Mouse (Mus musculus) intestine, embryonic 15.5 days (tissue): ENCODE measurements around the gene Nemp1. TPM values are rescaled to one million over a fixed set of nuclear protein-coding genes. Genes with fewer than 3 reads are reported as not detected.

Experiments
- ATAC-seq: fragments of 200-750 bp; cut with Nextera tagmentation; 2 replicates; pipeline ENCODE4 v1.8.0; 2017; ENCODE audit warnings: moderate TSS enrichment, moderate library complexity
- H3K27ac ChIP-seq: fragments of 300-500 bp; sonication (generic); 2 replicates; pipeline ENCODE4 v1.5.1; 2015; ENCODE audit warnings: mild to moderate bottlenecking, inconsistent platforms
- H3K27me3 ChIP-seq: fragments of 300-500 bp; sonication (generic); replicated peaks from 2 replicates; pipeline ENCODE4 v1.6.1; 2015; ENCODE audit warnings: inconsistent platforms
- H3K36me3 ChIP-seq: fragments of 300-500 bp; sonication (generic); 2 replicates; pipeline ENCODE4 v1.6.1; 2015; ENCODE audit warnings: inconsistent platforms
- H3K4me1 ChIP-seq: fragments of 300-500 bp; sonication (generic); replicated peaks from 2 replicates; pipeline ENCODE4 v1.6.1; 2015; ENCODE audit warnings: inconsistent platforms
- H3K4me2 ChIP-seq: fragments of 300-500 bp; sonication (generic); replicated peaks from 2 replicates; pipeline ENCODE4 v1.6.1; 2015; ENCODE audit warnings: mild to moderate bottlenecking, inconsistent platforms
- H3K4me3 ChIP-seq: fragments of 300-500 bp; sonication (generic); replicated peaks from 2 replicates; pipeline ENCODE4 v1.5.1; 2015; ENCODE audit warnings: inconsistent platforms
- H3K9ac ChIP-seq: fragments of 300-500 bp; sonication (generic); 2 replicates; pipeline ENCODE4 v1.6.1; 2015; ENCODE audit warnings: inconsistent platforms
- H3K9me3 ChIP-seq: fragments of 300-500 bp; sonication (generic); 2 replicates; pipeline ENCODE4 v1.6.1; 2016; ENCODE audit warnings: inconsistent platforms
- WGBS: fragments of 180-500 bp; shearing (Covaris S2); methylation state at CpG from one replicate; pipeline ENCODE4 v1.1.7; 2015; 5-methylcytosine and 5-hydroxymethylcytosine counted together
- polyA plus RNA-seq: library from polyadenylated mRNA; unstranded; fragments of >200 nt; fragmentation: Nextera tagmentation; extraction: Ambion mirVana; gene quantifications from 2 replicates; pipeline ENCODE4 v1.2.1, GENCODE M21; 2015

Nemp1 gene
- polyA plus RNA-seq, 1 experiment from 2014 or later = 6.9 TPM

- Histone ChIP-seq H3K4me1 (0 out of 2 replicates have a peak, but pooled peaks cover 5% of the 10 kb centered on the region), H3K4me2 (no peak overlapping the region), H3K36me3 (peaks cover 13% of the 10 kb centered on the region), H3K27me3 (no peaks in the 10 kb centered on the region), H3K27ac (no peak overlapping the region), H3K9ac (no peak overlapping the region), H3K4me3 (no peak overlapping the region), H3K9me3 (no peaks in the 10 kb centered on the region)
- ATAC-seq = no peak
- 44% methylated on average over 2 of the region's 2 CpGs for WGBS
These were observed 70.9 kb downstream of the Nemp1 start for GRCm38 (mm10) chr10:127737552-127737951.

- Histone ChIP-seq H3K9me3 (no peaks in the 10 kb centered on the region), H3K27ac (peak overlapping the region; percentile 85), H3K9ac (no peak overlapping the region), H3K4me1 (0 out of 2 replicates have a peak, but pooled peaks cover 5% of the 10 kb centered on the region), H3K4me2 (peak overlapping the region; percentile 70), H3K4me3 (no peak overlapping the region), H3K36me3 (peaks cover 20% of the 10 kb centered on the region), H3K27me3 (no peaks in the 10 kb centered on the region)
- ATAC-seq = peak; percentile 75
- 32% methylated on average over 13 of the region's 13 CpGs for WGBS
These were observed 71.6 kb downstream of the Nemp1 start for GRCm38 (mm10) chr10:127738151-127738882.

- H3K9ac ChIP-seq = peak within 1 kb of the TSS; percentile 97
- under 1% methylated on average over 40 of the region's 61 CpGs for WGBS
- ATAC-seq = peak; percentile 78
These were observed 72.5 kb downstream of the Nemp1 start, which contains the start of gene Zbtb39 for GRCm38 (mm10) chr10:127739083-127739660. TSS of gene Zbtb39 (plus strand) at chr10:127739538.

GRCm38 (mm10) chr10:127739661-127740161 lies 73.0 kb downstream of the Nemp1 start:
- no peaks in the 10 kb centered on the region for H3K27me3 ChIP-seq
- H3K4me2 ChIP-seq = peak overlapping the region; percentile 70
- H3K27ac ChIP-seq = peak overlapping the region; percentile 85
- no peaks in the 10 kb centered on the region for H3K9me3 ChIP-seq
- peak overlapping the region; percentile 98 for H3K4me3 ChIP-seq
- H3K4me1 ChIP-seq = 0 out of 2 replicates have a peak, but pooled peaks cover 5% of the 10 kb centered on the region
- peaks cover 34% of the 10 kb centered on the region for H3K36me3 ChIP-seq
- peak; percentile 57 for ATAC-seq
- peak overlapping the region; percentile 97 for H3K9ac ChIP-seq
- under 1% methylated on average over 51 of the region's 55 CpGs for WGBS

More at GRCm38 (mm10) chr10:127739083-127739660, 72.5 kb downstream of the Nemp1 start, which contains the start of gene Zbtb39:
- H3K4me3 ChIP-seq = peak within 1 kb of the TSS; percentile 98
- no peaks in the 10 kb centered on the region for H3K27me3 ChIP-seq
- H3K4me2 ChIP-seq = peak within 1 kb of the TSS; percentile 70
- peak within 1 kb of the TSS; percentile 85 for H3K27ac ChIP-seq
- H3K4me1 ChIP-seq = 0 out of 2 replicates have a peak, but pooled peaks cover 5% of the 10 kb centered on the region
- no peaks in the 10 kb centered on the region for H3K9me3 ChIP-seq
- peaks cover 29% of the 10 kb centered on the region for H3K36me3 ChIP-seq

- Histone ChIP-seq H3K4me3 (no peak overlapping the region), H3K9ac (no peak overlapping the region), H3K4me1 (peaks cover 14% of the 10 kb centered on the region), H3K27ac (no peak overlapping the region), H3K36me3 (peaks cover 49% of the 10 kb centered on the region), H3K27me3 (no peaks in the 10 kb centered on the region), H3K4me2 (no peak overlapping the region), H3K9me3 (no peaks in the 10 kb centered on the region)
- 65% methylated on average over 5 of the region's 5 CpGs for WGBS
- ATAC-seq = no peak
These were observed 78.0 kb downstream of the Nemp1 start for GRCm38 (mm10) chr10:127744661-127745060.

- no peak overlapping the region for H3K9ac ChIP-seq
- no peaks in the 10 kb centered on the region for H3K9me3 ChIP-seq
- H3K4me2 ChIP-seq = no peak overlapping the region
- ATAC-seq = no peak
- H3K36me3 ChIP-seq = peaks cover 49% of the 10 kb centered on the region
- H3K4me3 ChIP-seq = no peak overlapping the region
- no peaks in the 10 kb centered on the region for H3K27me3 ChIP-seq
- no peak overlapping the region for H3K27ac ChIP-seq
- H3K4me1 ChIP-seq = peaks cover 9% of the 10 kb centered on the region
- 72% methylated on average over 5 of the region's 5 CpGs for WGBS
These were observed 79.2 kb downstream of the Nemp1 start for GRCm38 (mm10) chr10:127745886-127746285.

GRCm38 (mm10) chr10:127747254-127747653 lies 80.6 kb downstream of the Nemp1 start:
- peaks cover 9% of the 10 kb centered on the region for H3K4me1 ChIP-seq
- no peak overlapping the region for H3K4me2 ChIP-seq
- ATAC-seq = no peak
- no peak overlapping the region for H3K9ac ChIP-seq
- H3K9me3 ChIP-seq = no peaks in the 10 kb centered on the region
- peaks cover 39% of the 10 kb centered on the region for H3K36me3 ChIP-seq
- no peak overlapping the region for H3K27ac ChIP-seq
- no peaks in the 10 kb centered on the region for H3K27me3 ChIP-seq
- H3K4me3 ChIP-seq = no peak overlapping the region
- WGBS = 90% methylated on average over 8 of the region's 8 CpGs

GRCm38 (mm10) chr10:127748847-127749612 lies 82.3 kb downstream of the Nemp1 start:
- WGBS = 9% methylated on average over 8 of the region's 8 CpGs
- Histone ChIP-seq H3K36me3 (peaks cover 22% of the 10 kb centered on the region), H3K9ac (no peak overlapping the region), H3K9me3 (no peaks in the 10 kb centered on the region), H3K4me3 (no peak overlapping the region), H3K27ac (no peak overlapping the region), H3K4me1 (peaks cover 9% of the 10 kb centered on the region), H3K4me2 (peak overlapping the region; percentile 30), H3K27me3 (no peaks in the 10 kb centered on the region)
- ATAC-seq = peak; percentile 45; the same call in 1 of the 2 replicates

GRCm38 (mm10) chr10:127750136-127750777 lies 83.6 kb downstream of the Nemp1 start:
- H3K9me3 ChIP-seq = no peaks in the 10 kb centered on the region
- 55% methylated on average over 24 of the region's 24 CpGs for WGBS
- ATAC-seq = no peak
- peaks cover 11% of the 10 kb centered on the region; the same call in 1 of the 2 replicates for H3K36me3 ChIP-seq
- H3K4me1 ChIP-seq = peaks cover 9% of the 10 kb centered on the region
- no peak overlapping the region for H3K27ac ChIP-seq
- no peak overlapping the region for H3K9ac ChIP-seq
- H3K4me3 ChIP-seq = 0 out of 2 replicates have a peak overlapping the region, but pooled peaks have one; percentile 4
- no peaks in the 10 kb centered on the region for H3K27me3 ChIP-seq
- H3K4me2 ChIP-seq = peak overlapping the region; percentile 43
